Mouse (Mus musculus): ENCODE data around the gene Gm853. TPM values are rescaled to one million over a fixed set of nuclear protein-coding genes. Genes with fewer than 3 reads are reported as not detected.

The Gm853 gene
- polyA plus RNA-seq, 1 experiment from 2014 or later, result 0.05 TPM

DNA sequence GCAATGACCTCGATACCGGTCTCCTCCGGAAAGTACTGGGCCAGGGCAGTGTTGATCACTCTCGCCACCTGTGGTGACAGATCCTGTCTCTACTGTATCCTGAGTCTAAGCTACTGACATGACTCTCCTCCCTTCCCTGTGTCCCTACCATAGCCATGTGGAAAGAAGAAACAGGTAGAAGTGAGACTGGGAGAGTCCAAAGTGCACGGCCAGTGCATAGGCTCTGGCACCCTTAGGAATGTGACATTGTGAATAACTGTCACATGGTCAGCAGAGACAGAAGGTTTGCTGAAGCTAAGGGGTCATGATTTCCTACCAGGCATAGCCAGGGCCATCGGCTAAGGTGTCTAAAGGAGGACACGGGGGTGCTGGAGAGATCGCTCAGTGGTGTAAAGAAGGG is 6.8 kb downstream of the Gm853 start:
- no peak for DNase-seq (ENCODE audit: low spot score)

DNA sequence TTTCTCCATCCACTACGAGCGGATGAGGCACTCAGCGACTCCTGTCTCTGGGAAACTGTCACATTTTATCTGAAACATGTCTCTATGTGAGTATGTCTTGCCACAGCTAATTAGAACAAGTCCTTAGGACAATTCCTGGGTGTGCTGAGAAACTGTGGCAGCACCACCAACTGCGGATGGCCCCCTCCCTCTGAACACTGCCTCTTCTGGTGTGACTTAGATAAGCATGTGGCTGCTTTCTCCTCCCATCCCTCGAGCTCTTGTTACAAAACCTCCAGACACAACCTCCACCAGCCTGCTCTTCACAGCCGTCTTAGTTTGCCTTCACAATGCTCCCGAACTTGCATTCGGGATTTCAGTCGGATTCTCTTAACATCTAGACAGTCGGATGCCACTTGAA is 8.3 kb downstream of the Gm853 start:
- no peak for DNase-seq (ENCODE audit: low spot score)

GRCm38 (mm10) chr4:130213197-130213596 is 9.0 kb downstream of the Gm853 start:
- no peak for DNase-seq (ENCODE audit: low spot score)

GRCm38 (mm10) chr4:130212421-130212820 is 9.8 kb downstream of the Gm853 start:
- DNase-seq (ENCODE audit: low spot score), result no peak

- DNase-seq (ENCODE audit: low spot score), result no peak
These were observed 10.3 kb downstream of the Gm853 start for GRCm38 (mm10) chr4:130211870-130212269.

DNA sequence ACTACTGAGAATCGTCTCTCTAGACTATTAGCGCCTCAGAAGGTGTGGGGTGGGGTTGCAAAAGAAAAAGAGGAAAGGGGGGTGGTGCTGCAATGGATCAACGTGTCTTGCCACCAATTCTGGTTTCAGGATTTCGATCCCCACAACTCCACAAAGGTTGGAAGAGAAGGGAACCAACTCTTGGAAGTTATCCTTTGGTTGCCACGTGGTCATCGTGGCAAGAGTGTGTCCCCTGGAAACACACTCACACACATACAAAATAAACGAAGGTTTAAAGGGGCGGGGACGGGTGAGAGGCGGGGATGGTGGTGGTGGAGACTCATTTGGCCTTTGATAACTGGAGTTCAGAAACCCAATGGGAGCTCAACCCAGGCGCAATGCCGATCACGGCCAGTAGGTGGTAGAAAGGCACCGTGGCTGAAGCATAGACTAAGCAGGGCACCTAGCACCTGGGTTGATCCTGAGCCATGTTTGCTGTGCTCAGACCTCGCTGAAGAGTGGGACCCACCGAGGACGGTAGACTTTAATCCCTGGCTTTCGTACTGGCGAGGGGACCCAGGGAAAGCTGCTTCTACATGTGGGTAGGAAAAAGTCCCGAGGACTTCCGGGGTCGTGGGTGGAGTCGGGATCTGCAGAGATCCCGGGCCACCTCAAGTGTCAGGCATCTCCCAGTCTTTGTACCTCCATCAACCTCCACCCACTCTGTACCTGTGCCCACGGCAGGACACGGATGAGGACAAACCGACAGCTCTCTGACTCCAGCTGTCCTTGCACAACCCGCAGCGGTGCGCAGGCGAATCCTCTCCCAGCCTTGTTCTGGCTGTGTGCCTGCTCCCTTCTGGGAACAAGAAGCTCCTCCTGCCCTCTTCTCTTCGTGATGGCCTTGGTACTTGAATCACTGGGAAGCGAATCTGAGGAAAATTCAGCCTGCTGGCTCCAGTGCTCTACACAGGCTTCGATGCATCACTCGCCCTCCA is 23.2 kb downstream of the Gm853 start:
- DNase-seq (ENCODE audit: low spot score), result peak; percentile 70

DNA sequence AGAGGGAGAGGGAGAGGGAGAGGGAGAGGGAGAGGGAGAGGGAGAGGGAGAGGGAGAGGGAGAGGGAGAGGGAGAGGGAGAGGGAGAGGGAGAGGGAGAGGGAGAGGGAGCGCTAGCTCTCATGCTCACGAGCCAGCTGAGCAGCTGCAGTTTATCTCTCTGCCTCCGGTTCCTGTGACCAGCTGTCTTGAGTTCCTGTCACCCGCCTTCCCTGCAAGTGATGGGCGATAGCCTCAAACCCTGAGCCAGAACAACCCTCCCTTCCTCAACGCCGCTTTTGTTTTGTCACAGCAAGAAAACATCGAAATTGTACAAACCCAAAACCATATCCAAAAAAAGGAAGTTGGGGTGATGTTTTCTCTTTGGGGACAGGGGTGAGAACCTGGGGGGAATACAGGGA is 25.7 kb downstream of the Gm853 start:
- no peak for DNase-seq (ENCODE audit: low spot score)

GRCm38 (mm10) chr4:130195924-130196323 is 26.3 kb downstream of the Gm853 start:
- no peak for DNase-seq (ENCODE audit: low spot score)

- DNase-seq (ENCODE audit: low spot score), result no peak
These were observed 29.9 kb downstream of the Gm853 start for GRCm38 (mm10) chr4:130192266-130192665.

DNA sequence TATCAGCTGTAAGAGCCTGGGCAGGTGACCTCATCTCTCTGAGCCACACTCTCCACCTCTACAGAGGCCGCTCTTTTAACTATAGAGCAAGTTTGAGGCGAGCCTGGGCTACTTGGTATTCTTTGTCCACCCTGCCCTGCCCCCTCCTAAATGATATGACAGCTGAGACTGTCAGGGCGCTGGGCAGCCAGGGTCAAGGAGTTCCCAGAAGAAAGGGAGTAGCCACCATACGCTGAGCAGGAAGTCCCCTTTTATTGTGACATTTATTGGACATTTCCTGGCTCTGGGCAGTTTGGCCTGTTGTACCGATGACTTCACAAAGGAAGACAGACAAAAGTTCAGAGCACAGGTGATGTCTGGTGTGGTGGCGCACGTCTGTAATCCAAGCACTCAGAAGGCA is 32.6 kb downstream of the Gm853 start:
- no peak for DNase-seq (ENCODE audit: low spot score)

GRCm38 (mm10) chr4:130188806-130189297 is 33.3 kb downstream of the Gm853 start:
- DNase-seq (ENCODE audit: low spot score), result peak; percentile 64

DNA sequence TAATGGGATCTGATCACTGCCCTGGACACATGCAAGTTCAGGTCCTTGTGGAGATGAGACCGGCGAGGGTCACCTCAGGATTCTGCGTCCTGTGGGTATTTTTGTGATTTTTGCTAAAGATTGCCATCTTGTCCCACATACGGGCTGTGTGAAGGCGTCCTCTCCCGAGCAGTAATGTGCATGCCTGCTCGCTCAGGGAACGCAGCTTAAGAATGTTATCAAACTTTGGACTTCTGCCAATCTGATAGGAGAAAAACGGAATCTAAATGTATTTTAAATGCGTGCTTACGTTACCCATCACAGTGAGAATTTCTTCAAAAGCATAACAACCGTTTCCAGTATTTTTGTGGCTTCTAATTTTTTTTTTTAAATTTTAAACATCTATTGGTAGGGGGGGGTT is 35.3 kb downstream of the Gm853 start:
- DNase-seq (ENCODE audit: low spot score), result no peak

- no peak for DNase-seq (ENCODE audit: low spot score)
These were observed 35.8 kb downstream of the Gm853 start for GRCm38 (mm10) chr4:130186450-130186849.

GRCm38 (mm10) chr4:130183879-130184278 is 38.3 kb downstream of the Gm853 start:
- DNase-seq (ENCODE audit: low spot score), result no peak

GRCm38 (mm10) chr4:130183023-130183422 is 39.2 kb downstream of the Gm853 start:
- DNase-seq (ENCODE audit: low spot score), result no peak

GRCm38 (mm10) chr4:130181886-130182285 is 40.3 kb downstream of the Gm853 start:
- no peak for DNase-seq (ENCODE audit: low spot score)

GRCm38 (mm10) chr4:130180909-130181602 is 41.1 kb downstream of the Gm853 start:
- no peak for DNase-seq (ENCODE audit: low spot score)

DNA sequence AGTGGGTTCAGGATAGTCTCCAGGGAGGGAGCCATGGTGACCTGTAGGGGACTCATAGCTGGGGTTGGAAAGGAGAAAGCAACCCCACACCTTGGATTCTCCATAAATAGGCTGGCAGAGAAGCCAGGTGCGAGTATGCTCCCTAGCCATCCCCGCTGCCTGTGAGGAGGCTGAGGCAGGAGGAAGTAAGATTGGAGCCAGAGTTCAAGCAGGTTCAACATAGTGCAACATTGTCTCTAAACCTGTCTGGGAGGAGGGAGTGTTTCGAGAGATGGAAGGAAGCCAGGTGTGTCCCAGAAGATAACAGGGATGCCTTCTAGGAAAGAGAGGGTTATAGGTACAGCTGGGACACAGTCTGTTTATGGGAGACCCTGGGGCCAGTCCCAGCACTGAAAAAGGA is 42.3 kb downstream of the Gm853 start:
- DNase-seq (ENCODE audit: low spot score), result no peak

- no peak for DNase-seq (ENCODE audit: low spot score)
These were observed 44.7 kb downstream of the Gm853 start for GRCm38 (mm10) chr4:130177536-130177935.

DNA sequence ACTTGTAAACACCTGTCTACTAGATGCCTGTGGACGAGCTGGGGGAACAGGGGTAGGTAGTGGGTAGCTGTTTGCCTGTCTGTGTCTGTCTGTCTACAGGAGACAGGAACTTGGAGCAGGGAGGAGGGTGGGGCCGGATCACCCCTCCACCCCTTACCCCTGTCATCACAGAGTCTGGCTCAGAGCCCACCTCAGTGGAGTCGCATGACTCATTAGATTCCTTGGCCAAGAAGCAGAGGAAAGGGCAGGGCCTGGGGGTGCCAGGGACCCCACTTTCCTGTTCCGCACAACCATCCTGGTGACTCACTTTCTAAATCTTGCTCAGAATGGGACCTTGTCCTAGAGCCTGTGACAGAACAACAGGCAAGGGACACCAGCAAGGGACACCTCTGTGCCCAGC is 45.1 kb downstream of the Gm853 start:
- no peak for DNase-seq (ENCODE audit: low spot score)

GRCm38 (mm10) chr4:130176156-130176720 is 46.0 kb downstream of the Gm853 start:
- DNase-seq (ENCODE audit: low spot score), result no peak

Data from thymus, postnatal 0 days (tissue).